Mouse (Mus musculus): ENCODE results near the gene Kiss1r.

- TF ChIP-seq CTCF (IDR thresholded peaks at IDR 0.05; ENCODE audit: insufficient read depth, low read depth, low read length) (no peak), POLR2A (IDR thresholded peaks at IDR 0.05; ENCODE audit: insufficient read depth, low read depth, low read length) (no peak)
Measured at GRCm38 (mm10) chr10:79886611-79887010, 30.2 kb upstream of the Kiss1r start.
